Mouse (Mus musculus): ENCODE results near the gene Fkbp2. TPM values are rescaled to one million over a fixed set of nuclear protein-coding genes. Genes with fewer than 3 reads are reported as not detected.

Fkbp2 gene
- polyA plus RNA-seq, 1 experiment from 2014 or later: 78.5 TPM

DNA sequence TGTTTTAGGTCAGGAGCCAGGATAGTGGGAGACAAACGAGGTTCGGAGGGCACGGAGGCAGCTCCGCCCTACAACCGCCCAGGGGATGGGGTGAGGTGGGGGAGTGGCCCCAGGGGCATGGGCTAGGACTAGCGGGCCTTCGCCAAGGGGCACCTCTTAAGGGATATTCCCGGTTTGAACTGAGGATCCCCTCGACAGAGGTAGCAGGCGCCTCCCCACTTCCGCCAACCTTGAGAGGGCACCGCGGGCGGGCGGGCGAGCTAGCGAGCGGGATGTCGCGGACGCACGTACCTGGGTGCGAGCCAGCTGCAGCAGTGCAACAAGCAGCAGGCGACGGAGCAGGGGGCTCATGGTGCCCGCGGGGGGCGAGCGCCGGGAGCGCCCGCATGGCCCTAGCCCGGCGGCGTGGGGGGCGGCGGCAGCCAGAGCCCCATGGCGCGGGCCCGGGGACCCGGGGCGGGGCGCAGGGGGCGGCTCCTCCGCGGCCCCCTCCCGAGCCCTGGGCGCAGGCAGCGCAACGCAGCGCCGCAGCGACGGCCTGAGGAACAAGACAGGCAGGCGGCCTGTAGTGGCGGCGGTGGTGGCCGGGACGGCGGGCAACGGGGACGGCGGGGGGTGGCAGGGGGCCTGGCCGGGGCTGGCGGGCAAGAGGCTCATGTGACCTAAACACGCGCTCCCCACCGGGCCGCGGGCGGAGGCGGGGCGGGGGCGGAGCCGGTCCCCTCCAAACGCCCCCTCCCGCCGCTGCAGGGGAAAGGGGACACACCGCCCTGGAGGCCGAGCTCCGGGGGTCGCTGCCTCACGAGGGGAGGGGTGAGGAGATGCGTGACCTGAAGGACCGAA, 7.0 kb upstream of the Fkbp2 start, which contains the start of gene Vegfb:
TSS of gene Vegfb (minus strand) at position 591 of the 843 bp plus-strand sequence.
- DNase-seq: peak; percentile 71
- TF ChIP-seq CTCF (IDR thresholded peaks at IDR 0.05; ENCODE audit: low read depth) (no peak), EP300 (IDR thresholded peaks at IDR 0.05; ENCODE audit: low read depth) (no peak)
- Histone ChIP-seq H3K4me1 (ENCODE audit: insufficient read depth) (peaks cover 28% of the 10 kb centered on the region), H3K9ac (replicated peaks) (peak within 1 kb of the TSS; percentile 75), H3K4me2 (ENCODE audit: low read depth, low read length) (peak within 1 kb of the TSS; percentile 98), H3K27me3 (ENCODE audit: insufficient read depth, low read length) (no peaks in the 10 kb centered on the region), H3K27ac (ENCODE audit: low read depth) (peak within 1 kb of the TSS; percentile 76), H3K9me3 (ENCODE audit: low read length) (no peaks in the 10 kb centered on the region), H3K4me3 (ENCODE audit: low read depth, low read length) (peak within 1 kb of the TSS; percentile 77), H3K36me3 (replicated peaks; ENCODE audit: insufficient read depth, low read length) (peaks cover 18% of the 10 kb centered on the region; the same call in 1 of the 2 replicates)
- ATAC-seq: peak; percentile 43
- 1% methylated on average over 50 of the region's 85 CpGs for WGBS (ENCODE audit: insufficient replicate concordance)

DNA sequence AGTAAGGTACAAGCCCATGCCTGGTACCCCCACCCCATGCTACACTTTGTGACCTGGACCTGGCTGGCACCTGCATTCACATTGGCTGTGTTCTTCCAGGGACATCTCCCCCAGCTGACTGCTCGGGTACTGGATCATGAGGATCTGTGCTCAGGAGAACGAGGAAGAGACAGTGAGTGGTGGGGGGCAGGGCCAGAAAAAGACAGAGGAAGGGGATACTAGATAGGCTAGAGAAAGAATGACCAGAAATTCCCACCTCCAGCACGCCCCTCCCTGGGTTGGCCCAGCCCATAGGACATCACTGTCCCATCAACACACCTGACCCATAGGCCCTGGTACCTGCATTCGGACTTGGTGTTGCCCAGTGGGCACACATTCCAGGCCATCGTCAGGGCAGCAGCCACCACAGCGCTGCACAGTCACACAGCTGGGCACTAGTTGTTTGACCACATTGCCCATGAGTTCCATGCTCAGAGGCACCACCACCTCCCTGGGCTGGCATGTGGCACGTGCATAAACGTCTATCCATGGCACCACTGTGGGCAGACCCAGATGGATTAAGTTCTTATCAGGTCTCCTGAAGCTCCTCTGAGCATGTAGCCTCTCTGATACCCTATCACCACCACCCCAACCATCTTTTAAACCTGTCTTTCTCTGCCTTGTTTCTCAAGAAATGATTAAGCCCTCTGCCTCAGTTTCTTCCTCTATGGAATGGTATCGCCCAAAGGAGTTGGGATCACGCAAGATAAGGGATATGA, 5.8 kb upstream of the Fkbp2 start:
- WGBS (ENCODE audit: insufficient replicate concordance): 61% methylated on average over 10 of the region's 10 CpGs
- Histone ChIP-seq H3K4me2 (ENCODE audit: low read depth, low read length) (peak overlapping the region; percentile 98), H3K4me1 (ENCODE audit: insufficient read depth) (peaks cover 26% of the 10 kb centered on the region), H3K27me3 (ENCODE audit: insufficient read depth, low read length) (no peaks in the 10 kb centered on the region), H3K27ac (ENCODE audit: low read depth) (peak overlapping the region; percentile 76; the same call in 1 of the 2 replicates), H3K9ac (replicated peaks) (peak overlapping the region; percentile 75; the same call in 1 of the 2 replicates), H3K4me3 (ENCODE audit: low read depth, low read length) (peak overlapping the region; percentile 77), H3K36me3 (replicated peaks; ENCODE audit: insufficient read depth, low read length) (peaks cover 18% of the 10 kb centered on the region; the same call in 1 of the 2 replicates), H3K9me3 (ENCODE audit: low read length) (no peaks in the 10 kb centered on the region)
- ATAC-seq (peak; percentile 16; the same call in 1 of the 2 replicates), DNase-seq (no peak)
- TF ChIP-seq EP300 (IDR thresholded peaks at IDR 0.05; ENCODE audit: low read depth): peak; percentile 70
- no peak for TF ChIP-seq CTCF (IDR thresholded peaks at IDR 0.05; ENCODE audit: low read depth)

DNA sequence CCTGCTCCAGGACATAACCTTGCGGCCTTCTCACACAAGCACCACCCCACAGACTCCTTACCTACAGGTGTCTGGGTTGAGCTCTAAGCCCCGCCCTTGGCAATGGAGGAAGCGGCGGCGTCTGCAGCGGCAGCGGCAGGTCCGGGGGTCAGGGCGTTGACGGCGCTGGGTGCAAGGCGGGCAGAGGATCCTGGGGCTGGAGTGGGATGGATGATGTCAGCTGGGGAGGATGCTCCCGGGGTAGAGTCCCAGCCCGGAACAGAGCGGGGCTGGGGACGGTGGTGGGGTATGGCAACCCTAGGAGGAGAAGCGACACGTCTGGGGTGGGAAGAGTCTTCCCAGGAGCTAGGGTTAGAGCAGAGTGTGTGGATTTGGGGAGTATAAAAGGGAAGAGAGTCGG, 5.0 kb upstream of the Fkbp2 start:
- TF ChIP-seq EP300 (IDR thresholded peaks at IDR 0.05; ENCODE audit: low read depth) (no peak), CTCF (IDR thresholded peaks at IDR 0.05; ENCODE audit: low read depth) (no peak)
- H3K4me3 ChIP-seq (ENCODE audit: low read depth, low read length): no peak overlapping the region
- H3K36me3 ChIP-seq (replicated peaks; ENCODE audit: insufficient read depth, low read length): peaks cover 18% of the 10 kb centered on the region; the same call in 1 of the 2 replicates
- H3K4me1 ChIP-seq (ENCODE audit: insufficient read depth): peaks cover 30% of the 10 kb centered on the region
- no peaks in the 10 kb centered on the region for H3K27me3 ChIP-seq (ENCODE audit: insufficient read depth, low read length)
- no peak overlapping the region for H3K4me2 ChIP-seq (ENCODE audit: low read depth, low read length)
- no peak overlapping the region for H3K27ac ChIP-seq (ENCODE audit: low read depth)
- no peaks in the 10 kb centered on the region for H3K9me3 ChIP-seq (ENCODE audit: low read length)
- no peak overlapping the region for H3K9ac ChIP-seq (replicated peaks)
- no peak for DNase-seq
- 89% methylated on average over 19 of the region's 19 CpGs for WGBS (ENCODE audit: insufficient replicate concordance)
- ATAC-seq: no peak

DNA sequence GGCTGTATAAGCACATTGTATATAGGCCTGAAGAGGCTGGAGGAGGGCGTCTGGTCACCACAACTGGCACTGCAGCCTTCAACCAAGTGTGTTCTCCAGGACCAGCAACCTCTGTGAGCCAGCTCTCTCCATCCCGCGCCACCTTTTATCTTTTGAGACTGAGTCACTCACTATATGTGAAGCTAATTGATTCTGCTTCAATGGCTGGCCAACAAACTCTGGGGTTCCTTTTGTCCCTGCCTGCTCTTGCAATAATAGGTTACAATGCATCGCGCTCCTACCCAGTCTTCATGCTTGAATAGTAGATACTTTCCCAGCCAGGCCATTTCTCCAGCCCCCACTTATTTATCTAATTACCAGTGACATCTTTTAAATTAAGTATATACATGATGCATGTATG, 3.3 kb upstream of the Fkbp2 start:
- H3K9ac ChIP-seq (replicated peaks): no peak overlapping the region
- H3K4me2 ChIP-seq (ENCODE audit: low read depth, low read length): no peak overlapping the region
- H3K27ac ChIP-seq (ENCODE audit: low read depth): no peak overlapping the region
- no peak overlapping the region for H3K4me3 ChIP-seq (ENCODE audit: low read depth, low read length)
- no peaks in the 10 kb centered on the region for H3K9me3 ChIP-seq (ENCODE audit: low read length)
- no peaks in the 10 kb centered on the region for H3K27me3 ChIP-seq (ENCODE audit: insufficient read depth, low read length)
- TF ChIP-seq EP300 (IDR thresholded peaks at IDR 0.05; ENCODE audit: low read depth) (no peak), CTCF (IDR thresholded peaks at IDR 0.05; ENCODE audit: low read depth) (no peak)
- DNase-seq: no peak
- WGBS (ENCODE audit: insufficient replicate concordance): 96% methylated on average over 5 of the region's 5 CpGs
- H3K36me3 ChIP-seq (replicated peaks; ENCODE audit: insufficient read depth, low read length): peaks cover 16% of the 10 kb centered on the region; the same call in 1 of the 2 replicates
- no peak for ATAC-seq
- H3K4me1 ChIP-seq (ENCODE audit: insufficient read depth): peaks cover 39% of the 10 kb centered on the region

DNA sequence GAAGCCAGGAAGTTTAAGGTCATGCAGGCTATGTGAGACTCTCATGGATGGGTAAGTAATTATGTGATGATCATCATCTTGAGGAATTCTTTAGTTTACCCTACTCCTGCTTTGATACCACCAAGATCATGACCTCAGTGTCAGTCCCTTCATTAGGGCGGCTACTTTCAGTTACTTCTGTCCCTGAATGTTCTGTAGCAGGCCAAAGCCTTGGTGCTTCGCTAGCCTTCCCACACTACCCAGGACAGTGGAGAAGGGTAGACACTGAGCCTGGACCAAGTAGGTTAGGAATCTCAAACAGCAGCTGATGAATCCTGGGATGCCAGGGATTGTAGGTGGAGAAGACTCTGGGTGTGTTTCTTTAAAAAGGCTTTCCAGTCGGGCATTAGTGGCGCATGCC, 1.2 kb upstream of the Fkbp2 start:
- Histone ChIP-seq H3K4me1 (ENCODE audit: insufficient read depth) (peaks cover 37% of the 10 kb centered on the region), H3K4me2 (ENCODE audit: low read depth, low read length) (peak overlapping the region; percentile 95), H3K9ac (replicated peaks) (peak overlapping the region; percentile 70; the same call in 1 of the 2 replicates), H3K4me3 (ENCODE audit: low read depth, low read length) (peak overlapping the region; percentile 75; the same call in 1 of the 2 replicates), H3K27ac (ENCODE audit: low read depth) (peak overlapping the region; percentile 93), H3K9me3 (ENCODE audit: low read length) (no peaks in the 10 kb centered on the region), H3K36me3 (replicated peaks; ENCODE audit: insufficient read depth, low read length) (peaks cover 23% of the 10 kb centered on the region), H3K27me3 (ENCODE audit: insufficient read depth, low read length) (no peaks in the 10 kb centered on the region)
- ATAC-seq (no peak), DNase-seq (no peak)
- TF ChIP-seq CTCF (IDR thresholded peaks at IDR 0.05; ENCODE audit: low read depth) (no peak), EP300 (IDR thresholded peaks at IDR 0.05; ENCODE audit: low read depth) (no peak)
- WGBS (ENCODE audit: insufficient replicate concordance): 89% methylated on average over 4 of the region's 4 CpGs

All from liver, postnatal 0 days (tissue).